Mouse (Mus musculus) lung, embryonic 14.5 days (tissue): Measurements from ENCODE around the gene Pcmt1. TPM values are rescaled to one million over a fixed set of nuclear protein-coding genes. Genes with fewer than 3 reads are reported as not detected.

Experiments
- ATAC-seq: fragments of 200-750 bp; cut with Nextera tagmentation; 2 replicates; pipeline ENCODE4 v1.8.0; 2017; ENCODE audit warnings: mild to moderate bottlenecking, moderate TSS enrichment, moderate library complexity; ENCODE audit not compliant: insufficient read depth
- DNase-seq: peaks from one replicate; pipeline ENCODE4 v3.0.0-alpha.2; 2015
- H3K27ac ChIP-seq: fragments of 300-500 bp; sonication (generic); 2 replicates; pipeline ENCODE4 v1.5.1; 2014; ENCODE audit warnings: low read depth, mild to moderate bottlenecking, moderate library complexity
- H3K27me3 ChIP-seq: fragments of 300-500 bp; sonication (generic); 2 replicates; pipeline ENCODE4 v1.6.1; 2014; ENCODE audit warnings: low read length, control low read depth; ENCODE audit not compliant: insufficient read depth
- H3K36me3 ChIP-seq: fragments of 300-500 bp; sonication (generic); 2 replicates; pipeline ENCODE4 v1.6.1; 2014; ENCODE audit warnings: control low read depth; ENCODE audit not compliant: insufficient read depth
- H3K4me1 ChIP-seq: fragments of 300-500 bp; sonication (generic); 2 replicates; pipeline ENCODE4 v1.6.1; 2014; ENCODE audit warnings: antibody characterized with exemption, control low read depth; ENCODE audit not compliant: insufficient read depth
- H3K4me2 ChIP-seq: fragments of 300-500 bp; sonication (generic); 2 replicates; pipeline ENCODE4 v1.6.1; 2014; ENCODE audit warnings: mild to moderate bottlenecking
- H3K4me3 ChIP-seq: fragments of 300-500 bp; sonication (generic); 2 replicates; pipeline ENCODE4 v1.5.1; 2014; ENCODE audit warnings: low read depth, low read length
- H3K9ac ChIP-seq: fragments of 300-500 bp; sonication (generic); 2 replicates; pipeline ENCODE4 v1.6.1; 2014
- H3K9me3 ChIP-seq: fragments of 300-500 bp; sonication (generic); 2 replicates; pipeline ENCODE4 v1.6.1; 2016; ENCODE audit warnings: low read depth, low read length, control low read depth
- CTCF ChIP-seq: IDR thresholded peaks from 2 replicates; pipeline ENCODE4 v1.5.1; 2016; ENCODE audit warnings: antibody characterized with exemption, low read depth
- WGBS: fragments of 180-500 bp; shearing (Covaris S2); extraction: QIAGEN DNeasy Blood & Tissue Kit; methylation state at CpG from one replicate; pipeline ENCODE4 v1.1.7; 2014; 5-methylcytosine and 5-hydroxymethylcytosine counted together
- polyA plus RNA-seq: library from polyadenylated mRNA; unstranded; fragments of >200 nt; fragmentation: Nextera tagmentation; extraction: Ambion mirVana; gene quantifications from 2 replicates; pipeline ENCODE4 v1.2.1, GENCODE M21; 2014

Gene Pcmt1
- polyA plus RNA-seq, 1 experiment from 2014 or later, result 114 TPM

DNA sequence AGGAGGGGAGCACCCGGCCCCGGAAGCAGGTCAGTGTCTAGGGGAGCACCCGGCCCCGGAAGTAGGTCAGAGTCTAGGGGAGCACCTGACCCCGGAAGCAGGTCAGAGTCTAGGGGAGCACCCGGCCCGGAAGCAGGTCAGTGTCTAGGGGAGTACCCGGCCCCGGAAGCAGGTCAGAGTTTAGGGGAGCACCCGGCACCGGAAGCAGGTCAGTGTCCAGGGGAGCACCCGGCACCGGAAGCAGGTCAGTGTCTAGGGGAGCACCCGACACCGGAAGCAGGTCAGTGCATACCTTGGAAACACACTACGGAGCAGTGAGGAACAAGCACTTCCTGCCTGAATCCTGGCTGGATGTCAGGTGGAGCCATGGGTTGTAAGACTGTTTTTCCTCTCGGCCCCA is 72.3 kb downstream of the Pcmt1 start:
- no peak for ATAC-seq

GRCm38 (mm10) chr10:7606437-7606836 is 74.5 kb downstream of the Pcmt1 start:
- H3K4me3 ChIP-seq, result no peak overlapping the region
- ATAC-seq (no peak), DNase-seq (no peak)
- H3K9me3 ChIP-seq, result no peaks in the 10 kb centered on the region
- H3K36me3 ChIP-seq, result no peaks in the 10 kb centered on the region
- H3K27ac ChIP-seq, result no peak overlapping the region
- H3K27me3 ChIP-seq, result no peaks in the 10 kb centered on the region
- TF ChIP-seq CTCF, result no peak
- no peak overlapping the region for H3K9ac ChIP-seq
- no peaks in the 10 kb centered on the region for H3K4me1 ChIP-seq
- WGBS, result 57% methylated on average over 2 of the region's 2 CpGs
- H3K4me2 ChIP-seq, result no peak overlapping the region

More for the DNA sequence above, 72.3 kb downstream of the Pcmt1 start:
- H3K9ac ChIP-seq, result no peak overlapping the region
- H3K4me3 ChIP-seq, result no peak overlapping the region
- no peaks in the 10 kb centered on the region for H3K4me1 ChIP-seq
- DNase-seq, result no peak
- TF ChIP-seq CTCF, result no peak
- no peaks in the 10 kb centered on the region for H3K9me3 ChIP-seq
- no peaks in the 10 kb centered on the region for H3K27me3 ChIP-seq
- no peak overlapping the region for H3K4me2 ChIP-seq
- H3K27ac ChIP-seq, result no peak overlapping the region
- H3K36me3 ChIP-seq, result no peaks in the 10 kb centered on the region
- WGBS, result 85% methylated on average over 17 of the region's 17 CpGs

GRCm38 (mm10) chr10:7605168-7605567 is 75.8 kb downstream of the Pcmt1 start:
- Histone ChIP-seq H3K27me3 (no peaks in the 10 kb centered on the region), H3K9ac (no peak overlapping the region), H3K36me3 (no peaks in the 10 kb centered on the region), H3K4me2 (no peak overlapping the region), H3K4me3 (no peak overlapping the region), H3K27ac (no peak overlapping the region), H3K4me1 (no peaks in the 10 kb centered on the region), H3K9me3 (no peaks in the 10 kb centered on the region)
- TF ChIP-seq CTCF, result no peak
- DNase-seq (no peak), ATAC-seq (no peak)
- 69% methylated on average over 2 of the region's 2 CpGs for WGBS

GRCm38 (mm10) chr10:7600647-7601046 is 80.3 kb downstream of the Pcmt1 start:
- Histone ChIP-seq H3K4me3 (no peak overlapping the region), H3K4me1 (no peaks in the 10 kb centered on the region), H3K9me3 (no peaks in the 10 kb centered on the region), H3K9ac (no peak overlapping the region), H3K27me3 (no peaks in the 10 kb centered on the region), H3K4me2 (no peak overlapping the region), H3K36me3 (no peaks in the 10 kb centered on the region), H3K27ac (no peak overlapping the region)
- DNase-seq, result peak; percentile 86
- WGBS, result 13% methylated on average over 6 of the region's 6 CpGs
- peak; percentile 70; the same call in 1 of the 2 replicates for ATAC-seq
- peak; percentile 92 for TF ChIP-seq CTCF

DNA sequence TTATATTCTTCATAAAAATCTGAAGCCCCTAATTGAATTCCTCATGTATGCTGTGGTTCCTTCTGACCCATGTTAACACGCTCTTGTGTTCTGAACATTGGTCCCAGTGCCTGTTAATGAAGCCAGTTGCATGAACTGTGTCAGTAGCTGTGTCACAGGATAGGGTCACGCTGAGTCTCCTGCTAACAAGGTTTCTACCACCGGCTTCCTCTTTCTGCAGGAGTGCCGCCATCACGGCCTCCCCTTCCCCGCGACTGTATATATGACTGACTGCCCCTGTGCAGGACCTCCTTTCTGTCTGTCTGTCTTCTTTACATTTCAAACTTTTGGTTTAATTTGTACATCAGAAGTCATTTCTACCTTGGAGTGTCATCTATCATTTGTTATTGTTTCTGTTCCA is 82.8 kb downstream of the Pcmt1 start:
- Histone ChIP-seq H3K27me3 (no peaks in the 10 kb centered on the region), H3K36me3 (no peaks in the 10 kb centered on the region), H3K4me3 (no peak overlapping the region), H3K27ac (no peak overlapping the region), H3K4me2 (no peak overlapping the region), H3K9ac (no peak overlapping the region), H3K9me3 (no peaks in the 10 kb centered on the region), H3K4me1 (no peaks in the 10 kb centered on the region)
- DNase-seq, result no peak
- 88% methylated on average over 7 of the region's 7 CpGs for WGBS
- ATAC-seq, result no peak
- no peak for TF ChIP-seq CTCF

- Histone ChIP-seq H3K27ac (no peak overlapping the region), H3K4me2 (no peak overlapping the region), H3K36me3 (no peaks in the 10 kb centered on the region), H3K9me3 (no peaks in the 10 kb centered on the region), H3K9ac (no peak overlapping the region), H3K27me3 (peaks cover 7% of the 10 kb centered on the region; the same call in 1 of the 2 replicates), H3K4me1 (no peaks in the 10 kb centered on the region), H3K4me3 (no peak overlapping the region)
- peak; percentile 53 for DNase-seq
- ATAC-seq, result no peak
- TF ChIP-seq CTCF, result no peak
- WGBS, result 47% methylated on average over 1 of the region's 1 CpGs
Measured at GRCm38 (mm10) chr10:7596251-7596650, 84.7 kb downstream of the Pcmt1 start.

DNA sequence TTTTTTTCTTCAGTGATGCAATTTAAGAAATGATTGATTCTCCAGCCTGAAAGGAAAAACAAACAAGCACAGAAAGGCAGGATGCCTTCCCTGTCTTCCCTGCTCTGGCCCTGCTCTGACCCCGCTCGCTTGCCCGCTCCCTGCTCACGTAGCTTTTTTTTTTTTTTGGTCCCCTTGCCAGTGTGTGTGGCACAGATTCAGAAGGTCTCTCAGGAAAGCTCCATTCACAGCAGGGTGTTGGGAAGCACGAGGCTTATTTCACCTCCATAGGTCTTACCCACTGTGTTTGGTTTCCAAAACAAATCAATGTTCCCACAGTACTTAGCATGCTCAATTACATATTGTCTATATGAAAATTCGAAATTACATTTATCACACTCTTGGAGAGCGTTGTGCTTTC is 86.1 kb downstream of the Pcmt1 start:
- ATAC-seq (no peak), DNase-seq (no peak)
- WGBS, result 21% methylated on average over 7 of the region's 7 CpGs
- no peak for TF ChIP-seq CTCF
- no peaks in the 10 kb centered on the region for H3K36me3 ChIP-seq
- no peak overlapping the region for H3K4me3 ChIP-seq
- H3K9ac ChIP-seq, result no peak overlapping the region
- peaks cover 15% of the 10 kb centered on the region; the same call in 1 of the 2 replicates for H3K27me3 ChIP-seq
- no peaks in the 10 kb centered on the region for H3K9me3 ChIP-seq
- H3K27ac ChIP-seq, result no peak overlapping the region
- H3K4me2 ChIP-seq, result no peak overlapping the region
- H3K4me1 ChIP-seq, result peaks cover 8% of the 10 kb centered on the region; the same call in 1 of the 2 replicates

DNA sequence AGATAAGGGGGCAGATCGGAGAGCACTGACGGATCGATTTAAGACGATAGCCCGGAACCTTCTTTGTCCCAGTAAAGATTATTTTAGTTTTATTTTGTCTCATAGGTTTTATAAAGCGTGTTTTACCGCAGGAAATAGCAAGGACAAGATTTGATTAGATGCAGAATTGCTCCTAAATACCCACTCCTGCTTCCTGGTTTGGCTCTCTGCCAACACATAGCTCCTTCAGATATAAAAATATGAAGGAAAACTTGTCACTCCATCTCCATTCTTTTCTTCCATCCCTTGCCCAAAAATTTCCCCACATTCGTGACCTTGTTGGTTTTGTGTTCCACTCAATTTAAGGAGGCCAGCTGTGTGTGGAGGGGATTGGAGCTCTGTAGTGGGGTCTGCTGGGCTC is 90.1 kb downstream of the Pcmt1 start:
- Histone ChIP-seq H3K27me3 (peaks cover 15% of the 10 kb centered on the region; the same call in 1 of the 2 replicates), H3K9ac (0 out of 2 replicates have a peak overlapping the region, but pooled peaks have one; percentile 32), H3K27ac (no peak overlapping the region), H3K4me1 (peaks cover 8% of the 10 kb centered on the region; the same call in 1 of the 2 replicates), H3K4me2 (peak overlapping the region; percentile 100), H3K4me3 (peak overlapping the region; percentile 62), H3K36me3 (no peaks in the 10 kb centered on the region), H3K9me3 (no peaks in the 10 kb centered on the region)
- no peak for TF ChIP-seq CTCF
- DNase-seq, result peak; percentile 26
- no peak for ATAC-seq
- 5% methylated on average over 8 of the region's 8 CpGs for WGBS
